Mouse (Mus musculus) left cerebral cortex, adult 9 months (tissue): ENCODE measurements around the gene Kcna10.

ENCODE experiments used
- DNase-seq, 2 experiments: peaks; one replicate each; pipeline ENCODE4 v3.0.0; 2022; ENCODE audit warnings: low spot score in 2 of 2

Kcna10 gene

DNA sequence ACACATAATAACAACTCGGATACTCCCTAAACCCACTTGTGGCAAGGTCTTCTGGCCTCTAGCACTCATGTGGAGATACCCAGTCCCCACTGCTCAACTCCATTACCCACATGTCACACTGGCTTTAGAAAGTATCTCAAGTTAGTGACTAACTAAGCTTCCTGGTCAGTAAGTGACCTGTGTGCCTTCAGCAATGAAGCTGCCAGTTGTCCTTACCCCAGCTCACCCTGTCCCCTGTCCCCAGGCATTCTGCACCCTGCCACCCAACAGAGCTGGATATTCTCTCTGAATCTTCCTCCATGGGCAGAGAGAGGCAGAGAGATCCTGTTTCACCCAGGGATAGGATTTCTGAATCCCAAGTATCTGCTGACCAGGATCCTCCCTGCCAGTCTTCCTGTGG lies at the start of gene Kcna10:
TSS of gene Kcna10 (plus strand) at position 301 of the 400 bp plus-strand sequence.
- DNase-seq, result no peak

DNA sequence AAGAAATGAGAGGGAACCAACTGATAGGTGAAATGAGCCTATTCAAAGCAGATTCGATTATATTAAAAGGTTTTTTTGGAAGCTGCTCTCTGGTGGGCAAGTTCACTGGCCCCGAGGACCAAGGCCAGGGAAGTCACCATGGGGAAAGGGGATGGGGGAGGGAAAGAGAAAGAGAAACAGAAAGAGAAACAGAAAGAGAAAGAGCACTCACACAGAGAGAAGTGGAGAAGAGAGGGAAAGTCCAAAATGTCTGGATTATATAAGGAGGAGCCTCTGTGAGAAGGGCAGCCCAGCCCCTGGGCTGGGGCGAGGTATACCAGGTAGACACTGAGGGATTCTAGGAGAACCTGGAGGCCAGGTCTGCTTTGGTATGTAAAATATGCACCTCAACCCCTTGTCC lies 48.4 kb upstream of the Kcna10 start:
- no peak for DNase-seq

DNA sequence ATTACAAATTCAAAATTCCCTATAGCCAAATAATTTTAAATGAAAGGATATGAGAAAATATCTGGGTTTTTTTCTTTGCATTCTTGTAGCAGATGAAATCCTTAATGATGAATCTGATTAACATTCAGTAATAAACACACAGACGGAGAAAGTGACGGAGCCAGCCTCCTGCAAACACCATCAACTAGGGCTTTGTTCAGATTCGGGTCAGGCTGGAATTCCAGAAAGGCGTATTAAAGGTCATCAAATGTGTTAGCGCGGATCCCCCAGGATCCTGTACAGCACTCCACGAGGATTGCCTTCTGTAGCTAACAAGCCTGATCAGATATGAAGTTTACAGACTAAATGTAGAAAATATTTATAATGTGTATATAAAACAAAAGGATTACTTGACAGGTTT lies 35.7 kb upstream of the Kcna10 start:
- DNase-seq, result no peak

DNA sequence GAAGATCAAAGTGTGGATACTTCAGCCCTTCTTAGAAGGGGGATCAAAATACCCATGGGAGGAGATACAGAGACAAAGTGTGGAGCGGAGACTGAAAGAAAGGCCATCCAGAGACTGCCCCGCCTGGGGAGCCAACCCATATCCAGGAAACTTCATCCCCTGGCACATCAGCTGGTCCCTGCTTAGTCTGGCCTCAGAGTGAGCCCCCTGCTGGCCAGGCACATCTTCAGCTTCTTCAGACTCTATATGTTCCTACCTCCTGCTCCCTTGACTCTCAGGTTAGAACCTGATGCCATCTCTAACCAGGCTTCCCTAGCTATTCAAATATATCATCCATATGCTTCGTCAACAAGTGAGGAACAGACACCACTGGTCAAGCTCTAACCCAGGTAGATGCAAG lies 33.9 kb upstream of the Kcna10 start:
- DNase-seq, result peak in 1 of 2 experiments; percentile 54

DNA sequence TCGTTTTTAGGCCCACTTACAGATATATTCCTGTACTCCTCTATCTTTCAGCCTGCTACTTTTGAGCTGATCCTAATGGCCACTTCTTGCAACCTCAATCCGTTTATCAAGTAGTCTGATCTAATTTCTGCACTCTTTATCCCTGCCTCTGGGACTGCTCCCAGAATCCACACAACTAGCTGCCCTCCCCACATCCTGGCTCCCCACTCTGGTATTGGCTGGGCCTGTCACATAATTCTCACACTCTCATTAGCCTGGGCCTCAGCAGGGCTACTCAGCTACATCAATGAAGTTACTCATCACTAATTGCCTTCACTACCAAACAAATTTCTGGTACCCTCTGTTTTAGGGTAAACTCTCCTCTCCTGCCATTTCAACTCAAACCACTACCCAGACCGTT lies 32.4 kb upstream of the Kcna10 start:
- DNase-seq, result no peak

DNA sequence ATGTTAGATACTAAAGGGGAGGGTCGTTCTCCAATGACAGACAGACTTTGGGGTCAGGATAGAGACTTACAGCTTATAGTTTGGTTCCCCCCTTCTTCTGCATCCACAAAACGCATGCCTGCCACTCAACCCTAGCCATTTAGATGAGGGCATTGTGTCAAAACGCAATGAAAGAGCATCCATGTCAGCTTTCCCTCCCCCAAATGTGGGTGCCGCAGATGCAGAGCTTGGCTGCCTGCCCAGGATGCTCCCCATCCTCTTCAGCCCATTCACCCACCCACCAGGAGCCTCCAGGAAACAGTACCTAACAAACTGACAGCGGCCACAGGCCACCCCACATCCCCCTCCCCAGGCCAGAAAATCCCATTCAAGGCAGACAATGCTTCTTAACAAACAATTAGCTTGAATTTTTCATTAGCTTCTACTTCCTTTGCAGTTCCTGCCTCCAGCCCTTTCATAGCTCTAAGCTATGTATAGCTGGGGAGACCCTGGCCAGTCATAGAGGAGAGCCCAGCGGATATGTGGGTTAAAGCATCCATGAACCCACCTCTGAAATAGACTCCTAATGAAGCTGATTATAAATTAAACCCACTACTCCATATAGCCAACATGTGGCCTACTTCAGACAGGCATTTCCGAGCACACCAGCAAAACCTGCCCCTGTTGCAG lies 31.9 kb upstream of the Kcna10 start:
- DNase-seq, result peak in 1 of 2 experiments; percentile 24

DNA sequence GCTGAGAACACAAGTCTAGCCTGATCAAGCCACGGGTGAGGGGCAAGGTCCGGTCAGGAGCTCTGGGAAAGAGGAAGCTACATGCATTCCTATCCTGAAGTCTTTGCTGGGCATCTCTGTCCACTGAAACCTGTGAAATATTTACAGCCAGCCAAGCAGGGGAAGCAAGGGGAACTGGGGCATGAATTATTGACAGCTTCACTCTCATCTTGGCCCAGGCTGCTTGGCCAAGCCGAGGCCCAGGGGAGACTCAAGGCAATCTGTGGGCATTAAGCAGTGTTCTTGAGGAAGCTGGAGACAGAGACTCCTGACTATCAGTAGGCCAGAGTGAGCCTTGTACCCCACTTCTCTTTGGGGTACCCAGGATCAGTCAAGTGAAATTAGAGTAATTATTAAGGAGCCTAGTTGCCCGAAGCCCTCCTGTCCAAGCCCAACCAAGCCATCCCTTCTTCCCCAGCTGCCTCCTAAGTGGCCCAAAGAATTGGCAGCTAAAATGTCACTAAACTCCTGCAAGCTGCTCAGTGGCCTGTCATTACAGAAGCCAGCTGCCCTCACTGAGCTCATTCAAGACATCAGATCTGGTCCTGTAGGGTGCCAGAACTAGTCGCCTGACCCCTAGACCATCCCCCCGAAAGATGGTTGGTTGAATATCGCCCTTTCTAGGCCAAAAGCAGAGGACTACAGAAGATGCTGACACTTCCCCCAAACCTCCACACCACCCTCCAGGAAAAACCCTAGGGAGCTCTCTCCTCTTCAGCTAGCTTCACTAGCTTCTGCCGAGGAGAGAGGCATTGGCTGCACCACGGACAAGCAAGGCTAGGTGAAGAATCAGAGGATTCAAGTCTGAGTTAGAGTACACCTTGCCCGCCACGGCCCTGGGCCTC lies 28.8 kb upstream of the Kcna10 start:
- no peak for DNase-seq

DNA sequence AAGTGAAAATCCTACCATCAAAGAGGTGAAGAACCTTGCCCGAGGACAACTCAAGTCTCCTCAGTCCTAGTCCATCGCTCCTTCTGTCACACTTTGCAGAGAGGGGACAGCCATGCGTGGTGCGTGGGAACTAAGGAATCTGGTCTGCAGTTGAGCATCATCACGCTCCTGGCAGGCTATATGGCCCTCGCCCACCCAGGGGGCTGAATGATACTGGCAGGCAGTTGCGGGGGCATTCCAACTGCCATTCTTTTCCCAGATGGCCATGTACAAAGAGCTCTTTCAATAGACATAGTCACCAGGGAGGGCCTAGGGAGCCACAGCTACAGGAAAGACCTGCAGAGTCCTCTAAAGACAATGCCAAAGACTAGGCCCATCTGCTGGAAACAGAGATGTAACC lies 24.0 kb upstream of the Kcna10 start:
- no peak for DNase-seq

DNA sequence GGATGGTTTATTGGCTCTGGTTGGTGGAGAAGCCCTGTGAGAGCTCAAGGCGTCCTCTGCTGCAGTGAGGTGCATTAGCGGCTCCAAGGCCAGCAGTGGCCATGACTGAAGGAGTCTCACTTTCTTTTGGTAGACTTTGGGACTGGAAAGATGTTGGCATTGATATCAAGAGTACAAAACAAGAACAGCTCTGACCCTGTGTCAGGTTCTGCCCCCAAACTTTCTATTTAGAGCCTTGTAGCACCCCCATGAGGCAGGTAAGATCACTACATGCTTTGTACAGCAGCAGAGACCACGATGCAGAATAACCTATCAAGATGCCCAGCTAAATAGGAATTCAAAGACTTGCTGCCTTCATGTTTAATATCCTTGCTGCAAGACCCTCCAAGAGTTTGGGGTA lies 23.4 kb upstream of the Kcna10 start:
- peak in 1 of 2 experiments; percentile 44 for DNase-seq

DNA sequence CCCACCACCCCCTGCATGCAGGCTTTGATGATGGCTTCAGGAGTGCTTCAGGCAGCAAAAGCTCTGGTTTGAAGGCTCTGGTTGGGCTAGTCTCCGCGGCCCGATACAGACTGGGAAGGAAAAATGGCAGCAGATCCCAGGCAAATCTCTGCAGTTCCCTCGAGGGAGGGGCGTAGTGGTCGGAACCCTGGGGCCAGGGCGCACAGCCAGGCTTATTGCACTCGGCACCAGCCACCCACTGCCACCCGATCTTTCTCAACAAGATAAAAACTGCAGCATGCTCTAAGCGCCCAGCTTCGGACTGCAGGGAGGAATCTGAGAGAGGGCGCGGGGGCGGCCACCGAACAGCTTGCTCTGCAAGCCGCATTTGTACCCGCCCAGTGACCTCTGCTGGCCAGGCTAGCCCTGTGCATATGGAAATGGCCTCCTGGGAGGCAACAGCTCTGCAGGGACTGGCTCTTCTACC lies 23.0 kb upstream of the Kcna10 start:
- peak in 1 of 2 experiments; percentile 40 for DNase-seq

DNA sequence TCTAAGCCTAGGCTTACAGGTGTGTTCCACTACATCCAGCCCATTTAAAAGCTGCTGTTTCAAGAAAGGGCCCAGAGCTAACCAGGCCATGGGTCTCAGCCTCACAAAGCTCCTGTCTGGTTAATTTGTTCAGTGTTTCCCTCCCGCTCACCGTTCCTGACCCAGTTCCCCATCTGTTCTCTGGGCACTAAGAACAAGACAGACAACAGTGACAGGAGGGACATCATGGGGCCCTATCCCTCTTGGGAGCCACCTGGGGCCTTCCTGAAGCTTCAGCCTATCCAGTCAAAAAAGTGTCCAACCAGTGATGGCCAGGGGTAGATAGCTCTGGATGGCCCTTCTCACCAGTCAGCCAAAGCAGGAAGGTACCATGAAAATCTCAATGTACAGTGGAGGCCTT lies 20.1 kb upstream of the Kcna10 start:
- DNase-seq, result no peak

DNA sequence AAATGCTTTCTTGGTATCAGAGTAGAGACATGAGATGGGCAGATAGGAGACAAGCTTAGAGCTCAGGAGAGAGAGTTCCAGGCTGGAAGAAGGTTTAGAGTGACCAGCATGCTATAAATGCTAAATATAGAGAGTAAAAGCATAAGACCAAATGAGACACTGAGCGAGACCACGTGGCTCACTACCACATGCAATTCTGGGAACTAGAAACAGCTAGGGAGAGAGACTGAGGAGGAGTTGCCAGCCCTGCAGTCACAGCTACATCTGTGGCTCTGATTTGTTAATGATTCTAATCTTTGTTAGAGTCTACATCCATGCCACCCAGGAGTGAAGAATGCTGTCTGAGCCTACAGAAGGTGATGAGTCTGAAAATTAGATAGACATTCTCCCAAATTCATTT lies 13.3 kb upstream of the Kcna10 start:
- peak in 1 of 2 experiments; percentile 44 for DNase-seq

DNA sequence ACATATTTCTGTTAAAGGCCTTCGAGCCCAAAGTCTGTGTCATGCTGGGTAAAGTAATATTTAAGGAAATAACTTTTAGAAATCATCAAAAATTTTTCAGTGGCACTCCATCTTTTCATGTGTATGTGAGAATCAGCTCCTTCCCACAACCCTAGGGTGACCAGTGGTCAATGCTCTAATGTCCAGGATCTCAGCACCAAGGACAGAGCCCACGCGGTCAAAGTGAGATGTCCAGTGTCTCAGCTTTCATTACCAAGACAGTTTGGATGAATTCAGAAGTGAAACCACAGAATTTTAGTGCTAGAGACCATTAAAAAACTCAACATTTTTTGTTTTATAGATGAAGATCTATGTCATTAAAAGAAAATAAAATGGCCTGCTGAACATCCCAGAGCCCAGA lies 10.9 kb upstream of the Kcna10 start:
- no peak for DNase-seq

DNA sequence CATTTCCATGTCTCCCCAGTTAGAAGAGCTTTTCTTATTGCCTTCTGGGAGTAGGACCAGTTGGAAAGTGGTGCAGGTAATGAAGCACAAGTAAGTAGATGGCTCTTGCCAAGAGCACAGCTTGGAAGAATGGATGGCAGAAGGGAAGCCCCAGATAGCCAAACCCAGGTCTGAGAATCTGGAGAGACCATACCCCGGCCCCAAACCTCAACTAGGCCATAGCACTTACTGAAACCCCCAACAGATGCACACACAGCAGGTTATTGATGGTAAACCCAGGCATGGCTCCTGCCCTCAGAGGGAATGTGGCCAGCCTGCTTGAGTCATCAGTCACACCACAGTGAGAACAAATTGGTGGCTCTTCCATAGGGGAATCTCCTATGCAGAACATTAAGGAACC lies 10.3 kb upstream of the Kcna10 start:
- no peak for DNase-seq

DNA sequence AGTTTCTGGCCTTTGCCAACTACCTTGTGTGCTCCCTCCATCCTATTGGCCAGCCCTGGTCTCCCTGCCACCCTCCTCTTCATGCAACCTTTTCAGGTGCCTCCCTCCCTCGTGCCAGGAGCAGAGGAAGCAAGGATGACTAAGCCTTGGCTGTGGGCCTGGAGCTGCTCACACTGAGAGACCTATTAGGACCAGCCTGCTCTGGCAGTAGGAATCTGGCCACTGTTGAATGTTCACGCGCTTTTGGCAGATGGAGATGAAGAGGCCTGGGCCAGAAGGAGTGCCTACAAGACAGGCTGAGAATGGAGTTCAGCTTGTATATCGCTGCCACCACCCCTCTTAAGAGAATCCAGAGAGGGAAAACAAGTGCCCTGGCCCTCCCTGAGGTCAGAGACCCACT lies 7.4 kb upstream of the Kcna10 start:
- peak in 1 of 2 experiments; percentile 12 for DNase-seq

DNA sequence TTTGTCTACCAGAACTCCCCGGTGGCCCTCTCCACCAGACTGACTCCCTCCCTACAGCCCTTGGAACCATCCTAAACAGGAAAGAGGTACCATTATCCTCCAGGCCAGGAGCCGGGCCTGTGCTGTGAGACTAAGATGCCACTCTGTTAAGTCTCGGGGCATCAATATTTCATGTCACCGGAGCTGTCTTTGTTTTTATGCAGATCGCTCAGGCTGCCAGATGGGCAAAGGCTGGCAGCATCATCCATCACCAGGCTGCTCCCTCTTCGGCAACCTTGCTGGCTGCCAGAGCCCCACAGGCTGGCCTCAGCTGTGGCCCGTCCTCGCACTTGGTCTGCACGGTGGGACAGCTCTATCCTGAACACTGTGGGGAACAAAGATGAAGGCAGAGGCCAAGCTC lies 6.4 kb upstream of the Kcna10 start:
- no peak for DNase-seq

DNA sequence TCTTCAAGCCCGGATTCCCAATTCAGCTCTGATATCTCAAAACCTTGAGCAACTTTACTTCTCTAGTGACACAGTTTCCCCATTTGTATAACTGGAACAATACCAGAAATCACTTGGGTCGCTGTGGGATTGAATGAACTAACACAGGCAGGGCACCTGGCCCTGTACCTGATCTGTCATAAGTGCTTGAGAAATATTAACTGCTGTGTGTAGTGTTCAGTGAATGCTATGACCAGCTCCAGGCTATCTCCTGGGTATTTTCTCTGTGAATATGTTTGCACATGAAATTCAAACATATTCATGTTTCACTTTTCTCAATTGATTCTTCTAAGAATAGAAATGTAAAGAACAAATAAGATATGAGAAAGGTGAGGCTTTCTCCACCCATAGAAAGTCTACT lies 2.0 kb upstream of the Kcna10 start:
- DNase-seq, result no peak

DNA sequence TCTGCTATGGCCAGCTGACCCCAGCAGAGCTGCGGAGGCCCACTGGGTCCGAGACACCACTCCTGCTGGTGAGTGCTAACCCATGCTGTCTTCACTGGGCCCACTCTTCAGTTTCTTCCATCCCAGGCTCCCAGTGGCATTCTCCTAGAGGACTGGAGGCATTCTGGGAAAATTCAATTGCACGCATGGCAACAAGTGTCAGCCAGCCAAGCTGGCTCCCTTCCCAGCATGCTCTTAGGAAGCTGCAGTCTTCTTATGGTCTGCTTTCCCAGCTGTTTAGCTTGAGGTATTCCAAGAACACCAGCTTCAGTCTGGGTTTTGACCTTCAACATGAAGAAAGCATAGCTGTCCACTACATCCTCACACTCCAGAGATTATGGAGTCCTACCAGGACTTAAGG lies 322 bp downstream of the Kcna10 start:
- no peak for DNase-seq

DNA sequence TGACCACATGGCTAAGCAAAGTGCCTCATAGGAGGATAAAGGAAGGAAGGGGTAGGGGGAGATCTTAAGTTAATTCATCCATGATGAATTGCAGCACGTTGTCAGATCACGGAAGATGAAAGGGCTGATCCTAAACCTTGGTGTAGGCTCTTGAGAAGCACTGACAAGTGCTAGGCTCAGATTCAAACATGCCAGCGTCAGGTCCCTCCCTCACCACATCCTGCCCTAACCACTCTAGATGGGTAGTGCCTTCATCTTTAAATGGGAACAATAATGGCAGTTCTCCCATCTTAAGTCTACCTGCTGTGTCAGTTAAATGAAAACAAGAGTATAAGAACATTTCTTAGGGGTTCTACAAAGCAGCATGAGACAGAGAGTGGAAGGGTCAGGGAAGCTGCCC lies 2.7 kb downstream of the Kcna10 start:
- no peak for DNase-seq

DNA sequence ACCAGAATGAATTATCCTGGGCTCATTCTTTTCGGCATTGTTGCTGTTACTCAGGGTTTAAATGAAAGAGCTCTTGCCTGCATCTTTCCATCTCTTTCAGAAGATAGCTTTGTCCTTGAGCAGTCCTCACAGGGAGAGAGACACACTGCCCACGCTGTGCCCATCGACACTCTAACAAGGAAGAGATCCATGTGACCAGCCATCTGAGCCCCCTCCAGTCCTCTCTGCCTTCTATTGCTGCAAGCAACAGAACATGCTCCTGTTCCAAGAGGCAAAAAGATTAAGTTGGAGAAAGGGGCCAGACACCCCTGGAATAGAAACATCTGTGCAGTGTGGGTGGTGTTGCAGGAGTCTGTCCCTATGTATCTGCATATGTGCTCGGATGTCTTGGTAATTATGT lies 4.2 kb downstream of the Kcna10 start:
- no peak for DNase-seq

DNA sequence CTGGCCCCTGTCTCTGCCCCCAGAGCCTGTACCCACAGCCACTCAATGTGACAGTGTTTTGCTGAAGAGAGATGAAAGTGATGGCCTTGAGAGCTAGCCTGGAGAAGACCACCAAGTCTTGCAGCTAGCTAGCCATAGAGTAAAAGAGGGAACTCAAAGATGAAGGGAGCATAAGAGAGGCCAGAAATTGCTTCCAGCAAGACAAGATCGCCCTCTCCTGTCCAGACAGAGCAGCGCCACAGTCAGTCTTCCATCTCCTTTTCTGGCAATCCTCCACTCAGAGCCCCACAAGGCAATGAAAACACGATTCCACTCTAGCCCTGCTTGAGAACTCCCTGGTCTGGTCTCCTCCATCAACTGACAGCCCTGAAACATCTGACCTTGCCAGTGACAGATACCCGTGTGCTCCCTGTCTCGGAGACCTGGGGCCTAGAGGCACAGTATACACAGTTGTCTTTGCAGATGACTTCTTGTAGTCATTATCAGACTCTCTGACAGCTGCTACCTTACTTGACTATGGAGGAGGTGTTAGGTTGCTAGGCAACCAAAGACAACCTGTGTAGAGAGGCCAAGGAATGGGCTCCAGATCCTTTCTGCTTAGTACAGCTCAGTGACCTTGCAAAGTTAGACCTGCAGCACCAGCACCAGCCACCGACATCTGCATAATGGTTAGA lies 5.5 kb downstream of the Kcna10 start:
- DNase-seq, result peak; percentile 43 to 82

DNA sequence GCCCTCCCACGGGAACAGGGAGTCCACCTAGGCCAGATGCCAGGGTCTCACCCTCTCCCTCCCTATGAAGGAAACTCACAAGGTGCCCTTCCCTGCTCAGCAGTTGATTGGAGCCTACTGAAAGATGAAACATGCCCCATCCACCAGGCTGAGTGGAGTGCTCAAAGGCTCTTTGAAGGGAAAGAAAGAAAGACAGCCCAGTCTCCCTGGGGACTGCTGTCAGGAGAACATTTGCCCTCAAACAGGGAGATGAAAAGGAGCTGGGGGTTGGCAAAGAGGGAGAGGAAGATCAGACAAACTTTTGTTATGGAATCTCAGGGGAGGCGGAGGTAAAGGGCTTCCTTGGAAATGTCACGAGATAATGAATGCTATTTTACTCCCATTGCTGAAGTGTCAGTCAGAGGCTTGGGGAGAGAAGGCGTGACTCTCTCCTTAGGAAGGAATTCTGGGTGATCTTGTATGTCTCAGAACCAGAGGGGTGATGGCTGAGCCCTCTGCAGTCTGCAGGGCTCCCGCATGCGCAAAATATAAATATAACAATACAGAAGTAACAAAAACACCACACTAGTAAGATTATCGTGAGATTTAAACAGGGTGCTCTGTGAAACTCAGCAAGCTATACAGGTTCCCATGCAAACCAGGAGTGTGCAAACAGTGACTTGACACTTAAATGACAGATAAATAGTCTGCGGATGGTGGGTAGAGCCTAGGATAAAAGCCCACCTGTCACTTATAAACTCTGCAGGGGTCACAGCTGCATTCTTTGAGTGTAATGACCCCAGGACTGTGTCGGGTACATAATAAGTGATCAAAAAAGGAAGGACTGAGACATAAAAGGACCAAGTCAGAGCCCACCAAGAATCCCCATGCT lies 18.7 kb downstream of the Kcna10 start:
- no peak for DNase-seq
